Mouse (Mus musculus): Measurements from ENCODE around the gene Gna14. TPM values are rescaled to one million over a fixed set of nuclear protein-coding genes. Genes with fewer than 3 reads are reported as not detected.

The Gna14 gene
- polyA plus RNA-seq, 1 experiment from 2014 or later = 1.7 TPM

- no peak overlapping the region for H3K4me3 ChIP-seq
- H3K4me1 ChIP-seq = no peaks in the 10 kb centered on the region
- H3K27ac ChIP-seq = no peak overlapping the region
- no peaks in the 10 kb centered on the region for H3K9me3 ChIP-seq (replicated peaks)
- H3K4me2 ChIP-seq = no peak overlapping the region
- H3K9ac ChIP-seq = no peak overlapping the region
- H3K27me3 ChIP-seq = no peaks in the 10 kb centered on the region
- WGBS = 83% methylated on average over 9 of the region's 9 CpGs
- ATAC-seq = no peak
- H3K36me3 ChIP-seq (ENCODE audit: poor library complexity, severe bottlenecking) = no peaks in the 10 kb centered on the region
Measured at GRCm38 (mm10) chr19:16559243-16559896, 123.8 kb downstream of the Gna14 start.

- H3K9ac ChIP-seq = no peak overlapping the region
- ATAC-seq = no peak
- H3K4me3 ChIP-seq = no peak overlapping the region
- H3K4me2 ChIP-seq = no peak overlapping the region
- no peak overlapping the region for H3K27ac ChIP-seq
- H3K36me3 ChIP-seq (ENCODE audit: poor library complexity, severe bottlenecking) = no peaks in the 10 kb centered on the region
- no peaks in the 10 kb centered on the region for H3K4me1 ChIP-seq
- H3K27me3 ChIP-seq = no peaks in the 10 kb centered on the region
- WGBS = 94% methylated on average over 6 of the region's 6 CpGs
- H3K9me3 ChIP-seq (replicated peaks) = no peaks in the 10 kb centered on the region
Measured at GRCm38 (mm10) chr19:16562676-16563075, 127.1 kb downstream of the Gna14 start.

GRCm38 (mm10) chr19:16576790-16577189 is 141.2 kb downstream of the Gna14 start:
- no peaks in the 10 kb centered on the region for H3K4me1 ChIP-seq
- no peaks in the 10 kb centered on the region for H3K27me3 ChIP-seq
- H3K9ac ChIP-seq = no peak overlapping the region
- H3K27ac ChIP-seq = no peak overlapping the region
- no peak for ATAC-seq
- 89% methylated on average over 6 of the region's 6 CpGs for WGBS
- no peaks in the 10 kb centered on the region for H3K9me3 ChIP-seq (replicated peaks)
- H3K36me3 ChIP-seq (ENCODE audit: poor library complexity, severe bottlenecking) = no peaks in the 10 kb centered on the region
- no peak overlapping the region for H3K4me2 ChIP-seq
- H3K4me3 ChIP-seq = no peak overlapping the region

GRCm38 (mm10) chr19:16579656-16580260 is 144.2 kb downstream of the Gna14 start:
- ATAC-seq = no peak
- 83% methylated on average over 7 of the region's 7 CpGs for WGBS

GRCm38 (mm10) chr19:16580501-16580900 is 144.9 kb downstream of the Gna14 start:
- Histone ChIP-seq H3K4me2 (no peak overlapping the region), H3K4me3 (no peak overlapping the region), H3K4me1 (no peaks in the 10 kb centered on the region), H3K9me3 (replicated peaks) (no peaks in the 10 kb centered on the region), H3K36me3 (ENCODE audit: poor library complexity, severe bottlenecking) (no peaks in the 10 kb centered on the region), H3K27me3 (no peaks in the 10 kb centered on the region), H3K9ac (no peak overlapping the region), H3K27ac (no peak overlapping the region)
- 92% methylated on average over 8 of the region's 8 CpGs for WGBS
- no peak for ATAC-seq

More at GRCm38 (mm10) chr19:16579656-16580260, 144.2 kb downstream of the Gna14 start:
- H3K4me1 ChIP-seq = no peaks in the 10 kb centered on the region
- H3K9ac ChIP-seq = no peak overlapping the region
- no peak overlapping the region for H3K27ac ChIP-seq
- H3K4me3 ChIP-seq = no peak overlapping the region
- H3K9me3 ChIP-seq (replicated peaks) = no peaks in the 10 kb centered on the region
- H3K36me3 ChIP-seq (ENCODE audit: poor library complexity, severe bottlenecking) = no peaks in the 10 kb centered on the region
- H3K27me3 ChIP-seq = no peaks in the 10 kb centered on the region
- H3K4me2 ChIP-seq = no peak overlapping the region

GRCm38 (mm10) chr19:16584546-16584945 is 149.0 kb downstream of the Gna14 start:
- no peaks in the 10 kb centered on the region for H3K4me1 ChIP-seq
- no peak for ATAC-seq
- H3K9ac ChIP-seq = no peak overlapping the region
- 92% methylated on average over 7 of the region's 7 CpGs for WGBS
- H3K36me3 ChIP-seq (ENCODE audit: poor library complexity, severe bottlenecking) = no peaks in the 10 kb centered on the region
- no peak overlapping the region for H3K27ac ChIP-seq
- H3K9me3 ChIP-seq (replicated peaks) = no peaks in the 10 kb centered on the region
- H3K27me3 ChIP-seq = no peaks in the 10 kb centered on the region
- no peak overlapping the region for H3K4me2 ChIP-seq
- no peak overlapping the region for H3K4me3 ChIP-seq

- H3K27me3 ChIP-seq = no peaks in the 10 kb centered on the region
- no peak overlapping the region for H3K27ac ChIP-seq
- no peak for ATAC-seq
- H3K4me2 ChIP-seq = no peak overlapping the region
- no peaks in the 10 kb centered on the region for H3K36me3 ChIP-seq (ENCODE audit: poor library complexity, severe bottlenecking)
- no peak overlapping the region for H3K4me3 ChIP-seq
- no peaks in the 10 kb centered on the region for H3K9me3 ChIP-seq (replicated peaks)
- H3K4me1 ChIP-seq = no peaks in the 10 kb centered on the region
- H3K9ac ChIP-seq = no peak overlapping the region
- 10% methylated on average over 3 of the region's 3 CpGs for WGBS
Measured at GRCm38 (mm10) chr19:16585379-16585778, 149.8 kb downstream of the Gna14 start.

GRCm38 (mm10) chr19:16593256-16593974 is 157.9 kb downstream of the Gna14 start:
- Histone ChIP-seq H3K4me2 (no peak overlapping the region), H3K36me3 (ENCODE audit: poor library complexity, severe bottlenecking) (no peaks in the 10 kb centered on the region), H3K27ac (no peak overlapping the region), H3K27me3 (no peaks in the 10 kb centered on the region), H3K9ac (no peak overlapping the region), H3K4me3 (no peak overlapping the region), H3K4me1 (no peaks in the 10 kb centered on the region), H3K9me3 (replicated peaks) (no peaks in the 10 kb centered on the region)
- 94% methylated on average over 7 of the region's 7 CpGs for WGBS
- ATAC-seq = no peak

GRCm38 (mm10) chr19:16593975-16594317 is 158.4 kb downstream of the Gna14 start:
- no peak overlapping the region for H3K9ac ChIP-seq
- H3K27ac ChIP-seq = no peak overlapping the region
- H3K36me3 ChIP-seq (ENCODE audit: poor library complexity, severe bottlenecking) = no peaks in the 10 kb centered on the region
- no peaks in the 10 kb centered on the region for H3K27me3 ChIP-seq
- no peak overlapping the region for H3K4me3 ChIP-seq
- ATAC-seq = no peak
- no peak overlapping the region for H3K4me2 ChIP-seq
- no peaks in the 10 kb centered on the region for H3K9me3 ChIP-seq (replicated peaks)
- H3K4me1 ChIP-seq = peaks cover 3% of the 10 kb centered on the region

GRCm38 (mm10) chr19:16597216-16597615 is 161.7 kb downstream of the Gna14 start:
- no peak overlapping the region for H3K27ac ChIP-seq
- WGBS = 80% methylated on average over 6 of the region's 6 CpGs
- H3K4me1 ChIP-seq = peaks cover 9% of the 10 kb centered on the region
- H3K4me2 ChIP-seq = no peak overlapping the region
- no peak overlapping the region for H3K4me3 ChIP-seq
- no peak overlapping the region for H3K9ac ChIP-seq
- H3K36me3 ChIP-seq (ENCODE audit: poor library complexity, severe bottlenecking) = no peaks in the 10 kb centered on the region
- no peaks in the 10 kb centered on the region for H3K27me3 ChIP-seq
- no peaks in the 10 kb centered on the region for H3K9me3 ChIP-seq (replicated peaks)
- no peak for ATAC-seq

GRCm38 (mm10) chr19:16598653-16599297 is 163.2 kb downstream of the Gna14 start:
- Histone ChIP-seq H3K4me2 (no peak overlapping the region; the same call in 1 of the 2 replicates), H3K9ac (no peak overlapping the region), H3K4me3 (no peak overlapping the region), H3K27ac (no peak overlapping the region), H3K36me3 (ENCODE audit: poor library complexity, severe bottlenecking) (no peaks in the 10 kb centered on the region), H3K9me3 (replicated peaks) (no peaks in the 10 kb centered on the region), H3K4me1 (peaks cover 9% of the 10 kb centered on the region), H3K27me3 (no peaks in the 10 kb centered on the region)
- ATAC-seq = peak; percentile 77
- 53% methylated on average over 11 of the region's 11 CpGs for WGBS

GRCm38 (mm10) chr19:16599298-16599970 is 163.9 kb downstream of the Gna14 start:
- ATAC-seq = peak; percentile 80
- Histone ChIP-seq H3K4me1 (peaks cover 9% of the 10 kb centered on the region), H3K9me3 (replicated peaks) (no peaks in the 10 kb centered on the region), H3K36me3 (ENCODE audit: poor library complexity, severe bottlenecking) (no peaks in the 10 kb centered on the region), H3K4me2 (no peak overlapping the region; the same call in 1 of the 2 replicates), H3K4me3 (no peak overlapping the region), H3K9ac (no peak overlapping the region), H3K27me3 (no peaks in the 10 kb centered on the region), H3K27ac (no peak overlapping the region)
- WGBS = 8% methylated on average over 9 of the region's 9 CpGs
